Mouse (Mus musculus): Measurements from ENCODE around the gene Sln. TPM values are rescaled to one million over a fixed set of nuclear protein-coding genes. Genes with fewer than 3 reads are reported as not detected.
A peak's percentile ranks its signal among the peaks of the same experiment; 100 is the strongest.

Gene Sln
- total and polyA plus RNA-seq, 3 experiments, result 59.7 to 412 (median 81.4) TPM

DNA sequence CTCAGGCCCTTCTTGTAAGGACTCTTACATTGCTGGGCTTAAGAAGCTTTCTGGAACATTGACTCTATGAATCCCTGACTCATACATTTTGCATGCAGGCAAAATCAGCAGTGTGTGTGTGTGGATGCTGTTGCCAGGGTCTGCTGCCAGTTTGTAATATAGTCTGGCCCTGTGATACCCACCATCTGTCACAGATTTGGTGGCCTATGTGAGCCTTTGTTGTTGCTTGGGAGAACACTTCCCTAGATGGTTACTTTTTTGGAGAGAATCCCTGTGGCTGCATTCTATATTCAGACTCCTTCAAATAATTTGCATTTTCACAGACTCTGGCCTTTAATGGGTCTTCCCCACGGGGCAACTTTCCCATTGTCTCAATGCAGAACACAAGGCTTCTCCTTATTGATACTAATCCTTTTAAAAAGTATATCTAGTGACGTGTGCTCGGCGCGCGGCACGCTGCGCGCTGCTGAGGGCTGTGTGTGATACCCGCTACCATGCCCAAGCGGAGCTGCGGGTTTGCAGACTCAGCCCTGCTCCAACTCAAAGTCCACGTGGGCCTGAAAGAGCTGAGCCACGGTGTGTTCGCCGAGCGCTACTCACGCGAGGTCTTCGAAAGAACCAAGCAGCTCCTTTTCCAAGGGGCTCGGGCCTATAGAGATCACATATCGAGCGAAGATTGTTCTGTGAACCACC lies 33.8 kb downstream of the Sln start:
- no peak for TF ChIP-seq POLR2A (IDR thresholded peaks at IDR 0.05; ENCODE audit: insufficient read depth, low read depth, low read length)
- TF ChIP-seq CTCF (IDR thresholded peaks at IDR 0.05), result no peak
- no peak for TF ChIP-seq EP300 (IDR thresholded peaks at IDR 0.05; ENCODE audit: insufficient read depth, low read depth, low read length)
- H3K27me3 ChIP-seq (ENCODE audit: control insufficient read depth, insufficient read depth, low read length), result no peaks in the 10 kb centered on the region
- no peak overlapping the region for H3K9ac ChIP-seq (ENCODE audit: low read depth, low read length)
- H3K36me3 ChIP-seq (ENCODE audit: control insufficient read depth, insufficient read depth, low read length), result no peaks in the 10 kb centered on the region
- H3K4me3 ChIP-seq, result no peak overlapping the region
- DNase-seq, result no peak
- no peak overlapping the region for H3K27ac ChIP-seq
- no peaks in the 10 kb centered on the region for H3K79me2 ChIP-seq (replicated peaks; ENCODE audit: control insufficient read depth, insufficient read depth, low read length)
- intact Hi-C loops (cut with DNase I), result no loop called here
- H3K4me1 ChIP-seq (ENCODE audit: control insufficient read depth, insufficient read depth, low read length), result no peaks in the 10 kb centered on the region
- 92% methylated on average over 23 of the region's 23 CpGs for WGBS

DNA sequence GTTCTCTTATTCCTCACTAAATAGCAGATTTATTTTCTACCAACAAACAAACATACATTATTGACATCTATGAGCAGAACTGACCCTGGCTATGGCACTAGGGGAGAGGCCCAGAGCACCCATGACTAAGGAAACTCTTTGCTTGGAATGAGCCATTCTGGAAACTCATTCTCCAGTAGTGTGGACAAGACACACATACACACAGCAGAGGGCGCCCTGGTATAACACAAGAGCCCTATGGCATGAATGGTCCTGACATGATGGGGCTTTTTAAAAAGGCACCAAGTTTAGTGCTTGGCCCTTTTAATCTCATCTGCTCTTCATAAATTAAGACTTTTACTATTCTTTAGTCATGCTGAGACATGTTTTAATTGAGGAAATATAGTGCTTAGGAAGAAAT lies 40.1 kb downstream of the Sln start:
- intact Hi-C loops (cut with DNase I), result no loop called here
- Histone ChIP-seq H3K9ac (ENCODE audit: low read depth, low read length) (no peak overlapping the region), H3K4me1 (ENCODE audit: control insufficient read depth, insufficient read depth, low read length) (no peaks in the 10 kb centered on the region), H3K27me3 (ENCODE audit: control insufficient read depth, insufficient read depth, low read length) (no peaks in the 10 kb centered on the region), H3K36me3 (ENCODE audit: control insufficient read depth, insufficient read depth, low read length) (no peaks in the 10 kb centered on the region), H3K4me3 (no peak overlapping the region), H3K79me2 (replicated peaks; ENCODE audit: control insufficient read depth, insufficient read depth, low read length) (no peaks in the 10 kb centered on the region), H3K27ac (no peak overlapping the region)
- no peak for DNase-seq
- WGBS, result 3% methylated on average over 1 of the region's 1 CpGs
- no peak for TF ChIP-seq POLR2A (IDR thresholded peaks at IDR 0.05; ENCODE audit: insufficient read depth, low read depth, low read length)
- TF ChIP-seq EP300 (IDR thresholded peaks at IDR 0.05; ENCODE audit: insufficient read depth, low read depth, low read length), result no peak
- peak; percentile 48 for TF ChIP-seq CTCF (IDR thresholded peaks at IDR 0.05)

DNA sequence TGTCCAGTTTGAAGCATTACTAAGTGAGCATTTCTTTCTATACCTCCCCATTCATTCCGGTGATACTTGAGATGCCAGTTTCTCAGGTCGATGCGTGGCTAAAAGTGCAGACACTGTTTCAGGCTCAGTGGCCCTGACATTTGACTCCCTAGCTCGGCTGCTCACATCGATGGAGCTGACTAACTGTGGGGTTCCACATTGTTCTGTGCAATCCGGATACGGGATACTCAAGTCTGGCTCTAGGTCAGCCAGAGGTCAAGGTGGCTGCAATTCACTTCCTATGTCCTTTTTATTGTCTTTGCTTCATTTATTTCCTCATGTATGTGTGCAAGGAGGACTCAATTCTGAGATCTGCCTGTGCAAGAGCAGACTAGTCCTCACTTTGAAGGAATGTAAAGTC lies 45.9 kb downstream of the Sln start:
- no peak overlapping the region for H3K9ac ChIP-seq (ENCODE audit: low read depth, low read length)
- no peaks in the 10 kb centered on the region for H3K27me3 ChIP-seq (ENCODE audit: control insufficient read depth, insufficient read depth, low read length)
- no peak for DNase-seq
- WGBS, result 69% methylated on average over 7 of the region's 7 CpGs
- TF ChIP-seq POLR2A (IDR thresholded peaks at IDR 0.05; ENCODE audit: insufficient read depth, low read depth, low read length) (no peak), CTCF (IDR thresholded peaks at IDR 0.05) (no peak), EP300 (IDR thresholded peaks at IDR 0.05; ENCODE audit: insufficient read depth, low read depth, low read length) (no peak)
- H3K27ac ChIP-seq, result no peak overlapping the region
- no peak overlapping the region for H3K4me3 ChIP-seq
- no peaks in the 10 kb centered on the region for H3K79me2 ChIP-seq (replicated peaks; ENCODE audit: control insufficient read depth, insufficient read depth, low read length)
- no peaks in the 10 kb centered on the region for H3K4me1 ChIP-seq (ENCODE audit: control insufficient read depth, insufficient read depth, low read length)
- no peaks in the 10 kb centered on the region for H3K36me3 ChIP-seq (ENCODE audit: control insufficient read depth, insufficient read depth, low read length)
- intact Hi-C loops (cut with DNase I), result no loop called here

DNA sequence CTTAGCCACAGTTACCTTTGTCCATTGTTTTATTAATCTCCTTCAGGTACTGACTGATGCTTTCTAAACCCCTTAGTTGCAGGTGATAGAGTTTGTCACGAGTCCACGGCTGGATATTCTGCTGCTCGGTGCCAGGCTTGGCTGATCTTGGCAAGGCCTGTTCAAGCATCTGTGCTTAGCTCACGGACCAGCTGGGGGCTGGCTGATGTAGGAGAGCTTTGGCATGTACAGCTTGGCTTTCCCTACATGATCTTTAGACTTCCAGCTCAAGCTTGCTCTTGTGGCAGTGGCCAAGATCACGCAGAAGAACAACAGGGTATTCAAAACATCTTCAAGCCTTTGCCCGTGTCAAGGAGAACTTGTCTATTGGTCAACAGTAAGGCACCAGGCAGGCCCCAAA lies 49.9 kb downstream of the Sln start:
- Histone ChIP-seq H3K4me3 (no peak overlapping the region), H3K9ac (ENCODE audit: low read depth, low read length) (no peak overlapping the region), H3K27ac (no peak overlapping the region), H3K27me3 (ENCODE audit: control insufficient read depth, insufficient read depth, low read length) (no peaks in the 10 kb centered on the region), H3K79me2 (replicated peaks; ENCODE audit: control insufficient read depth, insufficient read depth, low read length) (no peaks in the 10 kb centered on the region), H3K4me1 (ENCODE audit: control insufficient read depth, insufficient read depth, low read length) (no peaks in the 10 kb centered on the region), H3K36me3 (ENCODE audit: control insufficient read depth, insufficient read depth, low read length) (no peaks in the 10 kb centered on the region)
- 73% methylated on average over 6 of the region's 6 CpGs for WGBS
- intact Hi-C loops (cut with DNase I), result no loop called here
- DNase-seq, result no peak
- TF ChIP-seq POLR2A (IDR thresholded peaks at IDR 0.05; ENCODE audit: insufficient read depth, low read depth, low read length), result no peak
- TF ChIP-seq EP300 (IDR thresholded peaks at IDR 0.05; ENCODE audit: insufficient read depth, low read depth, low read length), result no peak
- no peak for TF ChIP-seq CTCF (IDR thresholded peaks at IDR 0.05)

DNA sequence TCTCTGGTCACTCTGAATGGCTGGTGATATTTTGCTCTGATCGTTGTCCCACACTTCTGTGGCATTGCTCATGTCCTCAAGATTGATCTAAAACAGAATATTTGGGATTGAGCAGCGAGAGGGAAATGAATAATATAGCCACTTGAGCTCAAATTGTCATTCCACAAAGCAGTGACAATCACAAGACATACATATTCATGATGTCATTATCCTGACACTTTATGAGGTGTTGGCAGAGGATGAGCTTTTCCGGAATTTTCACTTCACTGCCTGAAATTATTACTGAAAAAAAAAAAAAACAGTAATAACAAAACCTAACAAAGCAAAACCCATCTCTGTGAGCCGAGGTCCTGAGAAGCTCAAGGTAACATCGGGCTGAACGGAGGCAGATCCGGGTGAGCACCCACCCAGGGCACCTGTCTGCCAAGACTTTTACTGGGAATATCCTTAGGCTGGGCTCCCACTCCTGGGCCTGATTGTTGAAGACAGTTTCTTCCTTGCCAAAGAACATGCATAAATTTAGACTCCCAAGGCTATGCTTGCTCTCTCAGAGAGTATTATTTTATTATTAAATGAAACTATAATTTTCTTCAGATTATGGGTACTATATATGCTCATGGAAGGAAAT lies 53.4 kb downstream of the Sln start:
- no peak overlapping the region for H3K4me3 ChIP-seq
- H3K36me3 ChIP-seq (ENCODE audit: control insufficient read depth, insufficient read depth, low read length), result no peaks in the 10 kb centered on the region
- WGBS, result 82% methylated on average over 7 of the region's 7 CpGs
- no peaks in the 10 kb centered on the region for H3K79me2 ChIP-seq (replicated peaks; ENCODE audit: control insufficient read depth, insufficient read depth, low read length)
- no peaks in the 10 kb centered on the region for H3K4me1 ChIP-seq (ENCODE audit: control insufficient read depth, insufficient read depth, low read length)
- no peak for TF ChIP-seq CTCF (IDR thresholded peaks at IDR 0.05)
- no peak for TF ChIP-seq POLR2A (IDR thresholded peaks at IDR 0.05; ENCODE audit: insufficient read depth, low read depth, low read length)
- TF ChIP-seq EP300 (IDR thresholded peaks at IDR 0.05; ENCODE audit: insufficient read depth, low read depth, low read length), result no peak
- intact Hi-C loops (cut with DNase I), result no loop called here
- no peak overlapping the region for H3K27ac ChIP-seq
- no peak overlapping the region for H3K9ac ChIP-seq (ENCODE audit: low read depth, low read length)
- H3K27me3 ChIP-seq (ENCODE audit: control insufficient read depth, insufficient read depth, low read length), result no peaks in the 10 kb centered on the region
- DNase-seq, result no peak

Other genes starting within 250 kb of the Sln start
- gene Acat1, start 239.8 kb upstream of the Sln start, total RNA-seq (2021), result 100 to 1,000 TPM; 286 to 342 TPM
- 157 and 271 TPM in 2 replicates for gene Acat1, start 239.8 kb upstream of the Sln start, polyA plus RNA-seq (2012; rRNA removed)
- gene Cul5, start 180.2 kb upstream of the Sln start, total RNA-seq (2021), result 10 to 100 TPM; 43.0 to 45.4 TPM
- 6.1 and 11.3 TPM in 2 replicates for gene Cul5, start 180.2 kb upstream of the Sln start, polyA plus RNA-seq (2012; rRNA removed)
- under 1 TPM; 0.09 to 0.13 TPM for gene Rab39, start 143.9 kb upstream of the Sln start, total RNA-seq (2021)
- gene Rab39, start 143.9 kb upstream of the Sln start, polyA plus RNA-seq (2012; rRNA removed), result 0.12 and 0.18 TPM in 2 replicates
- gene Slc35f2, start 78.6 kb upstream of the Sln start, total RNA-seq (2021), result under 1 TPM; 0.10 to 0.14 TPM
- 0.23 and 0.26 TPM in 2 replicates for gene Slc35f2, start 78.6 kb upstream of the Sln start, polyA plus RNA-seq (2012; rRNA removed)
- gene Elmod1, start 125.1 kb downstream of the Sln start, total RNA-seq (2021), result under 1 TPM; 0.10 to 0.18 TPM
- gene Elmod1, start 125.1 kb downstream of the Sln start, polyA plus RNA-seq (2012; rRNA removed), result 0.06 and 0.20 TPM in 2 replicates
- under 1 TPM; 0.20 to 0.26 TPM for gene Tnfaip8l3, start 218.2 kb downstream of the Sln start, total RNA-seq (2021)
- gene Tnfaip8l3, start 218.2 kb downstream of the Sln start, polyA plus RNA-seq (2012; rRNA removed), result 0.16 and 0.23 TPM in 2 replicates

Data from heart, adult 2 months (tissue).